Mouse (Mus musculus) myocyte (in vitro differentiated cells): Measurements from ENCODE around the gene Rps10.

Source experiments
- CEBPB ChIP-seq: IDR thresholded peaks from 2 replicates; pipeline ENCODE4 v1.6.1; 2011; ENCODE audit warnings: mild to moderate bottlenecking, moderate library complexity; ENCODE audit not compliant: poor library complexity, insufficient read depth, severe bottlenecking
- E2F4 ChIP-seq: IDR thresholded peaks from one replicate; pipeline ENCODE4 v1.6.1; 2011; ENCODE audit warnings: mild to moderate bottlenecking, control low read depth, moderate library complexity; ENCODE audit not compliant: insufficient read depth
- MYOD1 ChIP-seq, 3 experiments: IDR thresholded peaks; one replicate each; pipeline ENCODE4 v1.6.1; 2011; ENCODE audit warnings: control low read depth in 2 of 3, low read depth in 2 of 3, mild to moderate bottlenecking in 2 of 3, moderate library complexity in 1 of 3; ENCODE audit not compliant: insufficient read length in 2 of 3, control insufficient read depth in 1 of 3
- POLR2A ChIP-seq: IDR thresholded peaks from one replicate; pipeline ENCODE4 v1.6.1; 2011; ENCODE audit warnings: low read depth, mild to moderate bottlenecking, control low read depth, moderate library complexity; ENCODE audit not compliant: insufficient read length
- POLR2AphosphoS2 ChIP-seq: IDR thresholded peaks from one replicate; pipeline ENCODE4 v1.6.1; 2011; ENCODE audit warnings: low read depth, control low read depth; ENCODE audit not compliant: insufficient read length
- TCF3 ChIP-seq: IDR thresholded peaks from one replicate; pipeline ENCODE4 v1.6.1; 2011; ENCODE audit warnings: low read depth, control low read depth; ENCODE audit not compliant: insufficient read length

DNA sequence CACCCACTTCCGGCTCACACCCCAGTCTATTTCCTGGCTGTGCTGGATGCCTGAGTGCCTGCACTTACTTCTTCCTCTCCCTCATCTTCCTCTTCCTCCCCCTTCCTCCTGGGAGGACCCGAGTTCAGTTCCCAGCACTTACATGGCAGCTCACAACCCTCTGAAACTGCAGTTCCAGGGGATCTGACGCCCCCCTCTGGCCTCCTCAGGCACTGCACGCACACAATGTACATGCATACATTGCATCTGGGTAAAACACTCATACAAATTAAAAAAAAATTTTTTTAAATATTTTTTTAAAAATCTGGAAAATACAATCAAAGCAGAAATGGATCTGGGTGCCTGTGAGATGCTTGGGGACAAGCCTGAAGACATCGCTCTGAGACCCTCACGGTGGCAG is 35.3 kb upstream of the Rps10 start:
- TF ChIP-seq POLR2A, result no peak
- TF ChIP-seq POLR2AphosphoS2, result no peak
- no peak for TF ChIP-seq TCF3
- no peak for TF ChIP-seq MYOD1 (IDR thresholded peaks at IDR 0.05; ENCODE audit: control insufficient read depth in 1 of 3, insufficient read length in 2 of 3, low read depth in 2 of 3)
- TF ChIP-seq CEBPB, result no peak
- TF ChIP-seq E2F4, result no peak
